Mouse (Mus musculus): ENCODE measurements around the gene Man2a2. TPM values are rescaled to one million over a fixed set of nuclear protein-coding genes. Genes with fewer than 3 reads are reported as not detected.
"Not testable (repeated sequence)": the region's sequence is repeated elsewhere in the genome, so short reads cannot be mapped to it uniquely, and the experiment has no call there.

Gene Man2a2
- polyA plus RNA-seq, 1 experiment from 2014 or later, result 15.0 TPM

DNA sequence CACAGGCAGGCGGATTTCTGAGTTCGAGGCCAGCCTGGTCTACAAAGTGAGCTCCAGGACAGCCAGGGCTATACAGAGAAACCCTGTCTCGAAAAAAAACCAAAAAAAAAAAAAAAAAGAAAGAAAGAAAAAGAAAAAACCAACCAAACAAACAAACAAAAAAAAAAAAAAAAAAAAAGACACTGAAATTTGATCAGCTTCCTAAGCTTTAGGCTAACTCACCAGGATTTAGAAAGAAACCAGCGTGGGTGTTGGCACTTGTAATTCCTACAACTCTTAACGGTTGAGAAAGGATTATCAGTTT is 46.4 kb downstream of the Man2a2 start:
- H3K9ac ChIP-seq (ENCODE audit: low read length); H3K9me3 ChIP-seq (replicated peaks; ENCODE audit: control insufficient read depth, low read length): not testable (repeated sequence)
- peaks cover 35% of the 10 kb centered on the region for H3K36me3 ChIP-seq (ENCODE audit: control insufficient read depth, insufficient read depth)

GRCm38 (mm10) chr7:80324043-80324815 is 46.9 kb downstream of the Man2a2 start, which contains the start of gene Rccd1:
Gene Rccd1 (minus strand): TSS chr7:80324454.
- no peaks in the 10 kb centered on the region for H3K9me3 ChIP-seq (replicated peaks; ENCODE audit: control insufficient read depth, low read length)
- peak within 1 kb of the TSS; percentile 75 for H3K9ac ChIP-seq (ENCODE audit: low read length)
- H3K4me3 ChIP-seq (ENCODE audit: low read length), result peak within 1 kb of the TSS; percentile 60
- peaks cover 30% of the 10 kb centered on the region for H3K36me3 ChIP-seq (ENCODE audit: control insufficient read depth, insufficient read depth)
- peak; percentile 100 for ATAC-seq (replicated peaks; ENCODE audit: extremely low read depth, insufficient read depth, low FRiP score)
- no peaks in the 10 kb centered on the region for H3K27me3 ChIP-seq (ENCODE audit: control insufficient read depth, insufficient read depth, low read length)
- peaks cover 18% of the 10 kb centered on the region for H3K4me1 ChIP-seq (ENCODE audit: control insufficient read depth, insufficient read depth, low read length)
- peak within 1 kb of the TSS; percentile 91 for H3K27ac ChIP-seq (ENCODE audit: low read length)
- peak within 1 kb of the TSS; percentile 84 for H3K4me2 ChIP-seq (ENCODE audit: low read depth, low read length)
- WGBS, result 2% methylated on average over 37 of the region's 38 CpGs

More for the DNA sequence above, 46.4 kb downstream of the Man2a2 start:
- Histone ChIP-seq H3K4me1 (ENCODE audit: control insufficient read depth, insufficient read depth, low read length) (peaks cover 13% of the 10 kb centered on the region), H3K4me2 (ENCODE audit: low read depth, low read length) (peak overlapping the region; percentile 84; the same call in 1 of the 2 replicates), H3K27ac (ENCODE audit: low read length) (peak overlapping the region; percentile 91)
- not testable (repeated sequence) for ATAC-seq (replicated peaks; ENCODE audit: extremely low read depth, insufficient read depth, low FRiP score); H3K4me3 ChIP-seq (ENCODE audit: low read length); H3K27me3 ChIP-seq (ENCODE audit: control insufficient read depth, insufficient read depth, low read length)
- 57% methylated on average over 4 of the region's 5 CpGs for WGBS

DNA sequence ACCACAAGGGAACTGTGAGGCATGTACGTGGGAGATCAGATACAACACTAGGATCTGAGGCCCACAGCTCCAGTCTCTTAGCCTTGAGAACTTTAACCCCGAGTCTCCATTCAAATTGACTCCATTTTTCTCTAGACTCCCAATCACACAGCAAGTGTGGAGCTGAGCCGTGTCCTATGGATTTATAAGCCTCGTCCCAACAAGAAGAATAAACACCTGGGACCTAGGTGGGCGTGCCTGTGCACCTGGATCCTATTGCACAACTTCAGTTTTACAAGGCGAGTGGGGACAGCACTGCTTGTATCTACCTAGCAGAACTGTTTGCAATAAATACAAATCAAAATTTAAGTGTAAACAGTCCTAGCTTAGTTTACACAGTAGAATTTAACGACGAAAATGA is 47.8 kb downstream of the Man2a2 start:
- no peaks in the 10 kb centered on the region for H3K27me3 ChIP-seq (ENCODE audit: control insufficient read depth, insufficient read depth, low read length)
- WGBS, result 15% methylated on average over 8 of the region's 8 CpGs
- no peaks in the 10 kb centered on the region for H3K9me3 ChIP-seq (replicated peaks; ENCODE audit: control insufficient read depth, low read length)
- H3K4me2 ChIP-seq (ENCODE audit: low read depth, low read length), result peak overlapping the region; percentile 84
- no peak for ATAC-seq (replicated peaks; ENCODE audit: extremely low read depth, insufficient read depth, low FRiP score)
- peak overlapping the region; percentile 75 for H3K9ac ChIP-seq (ENCODE audit: low read length)
- peak overlapping the region; percentile 91 for H3K27ac ChIP-seq (ENCODE audit: low read length)
- H3K36me3 ChIP-seq (ENCODE audit: control insufficient read depth, insufficient read depth), result peaks cover 23% of the 10 kb centered on the region
- H3K4me3 ChIP-seq (ENCODE audit: low read length), result peak overlapping the region; percentile 60
- H3K4me1 ChIP-seq (ENCODE audit: control insufficient read depth, insufficient read depth, low read length), result peaks cover 18% of the 10 kb centered on the region

DNA sequence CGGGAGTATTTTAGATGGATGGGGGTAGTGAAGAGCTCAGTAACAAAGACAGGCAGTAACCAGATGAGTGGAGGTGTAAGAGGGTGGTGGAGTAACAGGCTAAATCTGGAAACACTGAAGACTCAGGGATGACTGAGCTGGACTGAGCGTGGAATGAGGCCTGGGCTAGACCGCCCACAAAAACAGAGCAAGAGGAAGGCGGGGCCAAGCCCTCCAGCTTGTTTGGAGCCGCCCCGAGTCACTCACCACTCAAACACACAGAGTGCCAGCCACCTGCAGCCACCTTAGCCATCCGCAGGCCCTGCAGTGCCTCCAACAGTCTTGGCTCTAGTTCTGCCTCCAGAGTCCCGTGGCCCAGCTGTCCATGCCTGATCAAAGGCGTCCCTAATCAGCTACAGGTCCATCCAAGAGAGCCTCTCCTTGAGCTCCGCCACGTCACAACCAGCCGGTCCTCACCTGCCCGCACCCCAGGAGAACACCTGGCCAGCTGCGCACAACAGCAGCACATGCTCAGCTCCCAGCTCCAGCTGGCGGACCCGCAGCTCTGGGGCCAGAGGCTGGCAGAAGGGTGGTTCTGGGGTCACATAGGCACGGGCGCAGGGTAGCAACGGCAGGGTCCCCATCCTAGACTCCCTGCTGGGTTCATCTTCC is 51.2 kb downstream of the Man2a2 start:
- no peak overlapping the region for H3K4me2 ChIP-seq (ENCODE audit: low read depth, low read length)
- peaks cover 19% of the 10 kb centered on the region for H3K36me3 ChIP-seq (ENCODE audit: control insufficient read depth, insufficient read depth)
- WGBS, result 66% methylated on average over 19 of the region's 19 CpGs
- 0 out of 2 replicates have a peak overlapping the region, but pooled peaks have one; percentile 10 for H3K9ac ChIP-seq (ENCODE audit: low read length)
- no peak overlapping the region for H3K27ac ChIP-seq (ENCODE audit: low read length)
- no peak overlapping the region for H3K4me3 ChIP-seq (ENCODE audit: low read length)
- no peak for ATAC-seq (replicated peaks; ENCODE audit: extremely low read depth, insufficient read depth, low FRiP score)
- H3K9me3 ChIP-seq (replicated peaks; ENCODE audit: control insufficient read depth, low read length), result no peaks in the 10 kb centered on the region
- peaks cover 17% of the 10 kb centered on the region for H3K4me1 ChIP-seq (ENCODE audit: control insufficient read depth, insufficient read depth, low read length)
- no peaks in the 10 kb centered on the region for H3K27me3 ChIP-seq (ENCODE audit: control insufficient read depth, insufficient read depth, low read length)

GRCm38 (mm10) chr7:80318670-80319069 is 52.5 kb downstream of the Man2a2 start:
- no peak overlapping the region for H3K27ac ChIP-seq (ENCODE audit: low read length)
- no peak overlapping the region for H3K9ac ChIP-seq (ENCODE audit: low read length)
- WGBS, result 80% methylated on average over 4 of the region's 4 CpGs

GRCm38 (mm10) chr7:80317439-80318115 is 53.6 kb downstream of the Man2a2 start:
- peaks cover 42% of the 10 kb centered on the region for H3K36me3 ChIP-seq (ENCODE audit: control insufficient read depth, insufficient read depth)
- no peak overlapping the region for H3K9ac ChIP-seq (ENCODE audit: low read length)
- no peaks in the 10 kb centered on the region for H3K9me3 ChIP-seq (replicated peaks; ENCODE audit: control insufficient read depth, low read length)
- no peak for ATAC-seq (replicated peaks; ENCODE audit: extremely low read depth, insufficient read depth, low FRiP score)
- 80% methylated on average over 1 of the region's 1 CpGs for WGBS
- no peak overlapping the region for H3K4me3 ChIP-seq (ENCODE audit: low read length)
- peaks cover 7% of the 10 kb centered on the region for H3K4me1 ChIP-seq (ENCODE audit: control insufficient read depth, insufficient read depth, low read length)
- H3K27ac ChIP-seq (ENCODE audit: low read length), result no peak overlapping the region
- no peak overlapping the region for H3K4me2 ChIP-seq (ENCODE audit: low read depth, low read length)
- H3K27me3 ChIP-seq (ENCODE audit: control insufficient read depth, insufficient read depth, low read length), result no peaks in the 10 kb centered on the region

More at GRCm38 (mm10) chr7:80318670-80319069, 52.5 kb downstream of the Man2a2 start:
- no peak overlapping the region for H3K4me2 ChIP-seq (ENCODE audit: low read depth, low read length)
- no peaks in the 10 kb centered on the region for H3K27me3 ChIP-seq (ENCODE audit: control insufficient read depth, insufficient read depth, low read length)
- peaks cover 32% of the 10 kb centered on the region for H3K36me3 ChIP-seq (ENCODE audit: control insufficient read depth, insufficient read depth)
- H3K4me3 ChIP-seq (ENCODE audit: low read length), result no peak overlapping the region
- no peaks in the 10 kb centered on the region for H3K9me3 ChIP-seq (replicated peaks; ENCODE audit: control insufficient read depth, low read length)
- peaks cover 16% of the 10 kb centered on the region for H3K4me1 ChIP-seq (ENCODE audit: control insufficient read depth, insufficient read depth, low read length)
- no peak for ATAC-seq (replicated peaks; ENCODE audit: extremely low read depth, insufficient read depth, low FRiP score)

- Histone ChIP-seq H3K9ac (ENCODE audit: low read length) (no peak overlapping the region), H3K27ac (ENCODE audit: low read length) (no peak overlapping the region), H3K4me2 (ENCODE audit: low read depth, low read length) (no peak overlapping the region), H3K9me3 (replicated peaks; ENCODE audit: control insufficient read depth, low read length) (no peaks in the 10 kb centered on the region), H3K27me3 (ENCODE audit: control insufficient read depth, insufficient read depth, low read length) (no peaks in the 10 kb centered on the region), H3K4me1 (ENCODE audit: control insufficient read depth, insufficient read depth, low read length) (peaks cover 7% of the 10 kb centered on the region), H3K4me3 (ENCODE audit: low read length) (no peak overlapping the region), H3K36me3 (ENCODE audit: control insufficient read depth, insufficient read depth) (peaks cover 53% of the 10 kb centered on the region)
- ATAC-seq (replicated peaks; ENCODE audit: extremely low read depth, insufficient read depth, low FRiP score), result no peak
- WGBS, result 77% methylated on average over 2 of the region's 2 CpGs
Measured at GRCm38 (mm10) chr7:80315733-80316132, 55.4 kb downstream of the Man2a2 start.

GRCm38 (mm10) chr7:80310771-80311170 is 60.4 kb downstream of the Man2a2 start:
- no peak overlapping the region for H3K4me2 ChIP-seq (ENCODE audit: low read depth, low read length)
- H3K9me3 ChIP-seq (replicated peaks; ENCODE audit: control insufficient read depth, low read length), result no peaks in the 10 kb centered on the region
- no peak overlapping the region for H3K9ac ChIP-seq (ENCODE audit: low read length)
- peaks cover 74% of the 10 kb centered on the region for H3K36me3 ChIP-seq (ENCODE audit: control insufficient read depth, insufficient read depth)
- 78% methylated on average over 7 of the region's 7 CpGs for WGBS
- H3K27ac ChIP-seq (ENCODE audit: low read length), result no peak overlapping the region
- no peaks in the 10 kb centered on the region for H3K4me1 ChIP-seq (ENCODE audit: control insufficient read depth, insufficient read depth, low read length)
- no peak for ATAC-seq (replicated peaks; ENCODE audit: extremely low read depth, insufficient read depth, low FRiP score)
- H3K27me3 ChIP-seq (ENCODE audit: control insufficient read depth, insufficient read depth, low read length), result no peaks in the 10 kb centered on the region
- no peak overlapping the region for H3K4me3 ChIP-seq (ENCODE audit: low read length)

GRCm38 (mm10) chr7:80307766-80308165 is 63.4 kb downstream of the Man2a2 start:
- no peak for ATAC-seq (replicated peaks; ENCODE audit: extremely low read depth, insufficient read depth, low FRiP score)
- Histone ChIP-seq H3K4me1 (ENCODE audit: control insufficient read depth, insufficient read depth, low read length) (no peaks in the 10 kb centered on the region), H3K36me3 (ENCODE audit: control insufficient read depth, insufficient read depth) (peaks cover 68% of the 10 kb centered on the region), H3K9me3 (replicated peaks; ENCODE audit: control insufficient read depth, low read length) (no peaks in the 10 kb centered on the region), H3K9ac (ENCODE audit: low read length) (no peak overlapping the region), H3K4me2 (ENCODE audit: low read depth, low read length) (no peak overlapping the region), H3K4me3 (ENCODE audit: low read length) (no peak overlapping the region), H3K27me3 (ENCODE audit: control insufficient read depth, insufficient read depth, low read length) (no peaks in the 10 kb centered on the region), H3K27ac (ENCODE audit: low read length) (no peak overlapping the region)
- 84% methylated on average over 3 of the region's 3 CpGs for WGBS
